Mouse (Mus musculus): Measurements from ENCODE around the gene Cenph.

Gene Cenph

DNA sequence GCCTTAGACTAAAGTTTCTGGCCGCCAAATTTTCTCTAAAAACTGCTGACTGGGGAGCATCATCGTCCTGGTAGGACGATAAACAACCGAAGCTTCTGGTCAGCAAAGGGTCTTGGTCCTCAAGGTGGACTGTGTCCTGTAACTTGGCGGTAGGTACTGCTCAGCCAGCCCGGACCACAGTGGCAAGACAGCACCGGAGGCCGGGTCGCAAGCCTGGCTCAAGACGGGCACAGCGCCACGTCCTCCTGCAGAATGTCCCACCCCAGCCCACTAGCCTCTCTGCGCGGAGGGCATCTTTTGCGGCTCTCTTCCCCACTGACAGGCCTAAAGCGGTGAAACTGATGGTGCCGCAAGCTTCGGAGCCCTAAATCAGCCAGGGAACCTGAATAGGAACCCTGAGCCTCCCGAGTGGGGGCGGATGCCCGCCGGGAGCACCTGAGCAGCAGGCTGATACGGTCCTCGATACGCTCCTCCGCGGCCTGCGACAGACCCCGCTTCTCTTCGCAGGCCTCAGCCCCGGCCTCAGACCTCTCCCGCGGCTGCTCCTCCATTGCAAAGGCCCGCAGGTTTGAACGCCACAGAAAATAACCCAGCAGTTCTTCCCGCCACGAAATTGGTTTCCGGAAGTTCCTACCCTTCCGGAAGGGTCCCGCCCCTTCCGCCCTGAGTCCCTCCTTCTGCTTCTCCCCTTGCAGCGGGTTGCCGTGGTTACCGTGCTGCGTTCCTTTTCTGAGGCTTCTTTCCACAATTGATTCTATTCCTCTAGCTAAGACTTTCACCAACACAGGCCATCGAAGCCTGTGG, at the start of gene Cenph:
Gene Cenph (minus strand): TSS at position 648 of the 804 bp plus-strand sequence.
- peak; percentile 98 for DNase-seq

DNA sequence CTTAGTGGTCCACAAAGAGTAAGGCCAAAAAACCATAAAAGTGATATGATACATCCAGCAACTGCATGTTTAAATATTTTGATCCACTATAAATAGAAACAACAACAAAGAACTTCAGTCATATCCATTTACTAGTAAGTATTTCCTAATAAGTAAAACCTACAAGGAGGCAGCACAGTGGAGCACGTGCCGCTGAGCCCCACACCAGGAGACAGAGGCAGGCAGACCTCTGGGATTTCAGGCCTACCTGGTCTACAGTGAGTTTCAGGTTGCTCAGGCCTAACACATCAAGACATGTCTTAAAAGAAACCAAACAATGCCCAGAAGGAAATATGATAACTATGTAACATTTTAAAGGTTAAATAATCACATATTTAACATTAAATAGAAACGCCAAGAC, 49.2 kb upstream of the Cenph start:
- peak; percentile 41 for DNase-seq

DNA sequence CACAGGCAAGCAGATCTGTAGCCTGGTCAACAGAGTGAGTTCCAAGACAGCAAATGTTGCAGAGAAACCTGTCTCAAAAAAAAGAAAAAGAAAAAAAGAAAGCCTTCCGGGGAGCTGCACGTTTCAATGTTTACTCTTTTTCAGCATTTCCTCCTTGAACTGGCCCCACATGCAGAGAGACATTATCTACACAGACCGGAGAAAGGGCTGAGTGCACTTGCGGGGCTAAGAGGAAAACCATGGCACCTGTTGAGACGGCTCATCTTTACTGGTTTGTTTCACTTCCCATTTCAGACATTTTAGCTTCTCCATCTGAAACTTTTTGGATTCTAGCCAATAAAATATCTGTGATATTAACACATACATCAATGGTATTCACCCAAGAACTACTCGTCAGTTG, 48.6 kb upstream of the Cenph start:
- DNase-seq: peak; percentile 81

DNA sequence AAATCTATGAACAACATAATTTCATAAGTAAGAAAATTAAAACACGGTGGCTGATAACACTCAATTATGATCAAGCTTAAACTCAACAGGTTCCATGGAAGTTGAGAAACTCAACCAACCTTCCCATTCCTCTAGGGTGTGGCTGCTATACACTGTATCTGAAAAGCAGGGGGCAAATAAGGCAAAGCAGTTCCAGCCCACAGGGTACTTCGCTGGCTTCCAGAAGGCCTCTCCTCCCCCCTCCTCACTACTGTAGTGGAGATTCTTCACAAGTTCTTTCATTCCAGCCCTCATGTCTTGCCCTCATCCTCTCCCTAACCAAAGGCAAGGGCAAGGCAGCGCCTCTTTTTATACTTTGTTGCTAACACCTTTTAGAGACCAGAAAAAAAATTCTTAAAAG, 48.2 kb upstream of the Cenph start:
- peak; percentile 53 for DNase-seq

DNA sequence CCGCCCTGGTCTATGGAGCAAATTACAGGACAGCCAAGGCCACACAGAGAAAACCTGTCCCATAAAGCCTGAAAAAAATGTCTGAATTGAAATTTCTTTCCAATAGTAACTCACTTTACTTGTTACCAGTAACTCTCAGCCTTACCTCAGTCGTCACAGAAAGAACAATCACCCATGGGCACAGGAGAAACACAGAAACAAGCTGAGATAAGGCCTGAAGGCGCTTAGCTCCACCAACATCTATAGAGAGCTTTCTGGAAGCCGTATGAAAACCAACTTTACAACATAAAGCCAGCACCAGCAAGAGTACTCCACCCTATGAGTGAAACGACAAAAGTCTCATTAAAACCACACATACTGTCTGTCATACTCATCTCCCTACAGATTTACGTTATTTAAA, 38.8 kb upstream of the Cenph start:
- DNase-seq: peak; percentile 61

DNA sequence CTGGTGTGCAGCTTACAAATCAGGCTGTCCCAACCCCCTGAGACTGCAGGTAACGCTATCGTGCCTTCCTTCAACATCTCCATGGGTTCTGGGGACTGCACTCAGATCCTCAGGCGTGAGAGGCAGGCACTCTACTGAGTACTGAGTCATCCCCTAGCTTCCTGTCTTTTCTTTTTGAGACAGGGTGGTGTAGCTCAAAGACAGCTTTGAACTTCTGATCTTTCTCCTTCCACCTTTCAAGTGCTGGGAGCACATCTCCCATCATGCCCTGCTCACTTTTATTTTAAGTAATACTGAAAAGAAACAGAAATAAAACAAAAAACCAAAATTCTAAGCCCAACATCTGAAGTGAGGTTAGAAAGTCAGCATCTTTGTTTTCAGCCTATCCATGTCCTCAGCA, 30.1 kb upstream of the Cenph start:
- DNase-seq: peak; percentile 6

DNA sequence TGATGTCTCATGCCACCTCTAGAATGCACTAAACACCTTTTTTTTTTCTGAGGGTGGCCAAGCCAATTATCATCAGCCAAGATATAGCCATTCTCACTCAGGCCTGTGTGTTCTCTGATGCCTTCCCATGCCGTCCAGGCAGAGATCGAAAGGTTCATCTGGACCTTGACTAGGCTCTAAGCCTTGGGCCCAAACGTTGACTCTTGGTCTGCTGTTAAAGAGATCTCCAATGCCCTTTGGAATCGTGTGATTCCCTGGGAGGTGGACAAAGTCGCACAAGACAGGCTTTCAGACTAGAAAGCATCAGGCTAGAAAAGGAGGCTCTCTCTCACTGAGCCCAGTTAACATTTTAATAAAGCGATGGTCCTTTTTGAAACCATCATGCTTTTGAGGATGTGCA, 21.5 kb upstream of the Cenph start:
- DNase-seq: peak; percentile 61

DNA sequence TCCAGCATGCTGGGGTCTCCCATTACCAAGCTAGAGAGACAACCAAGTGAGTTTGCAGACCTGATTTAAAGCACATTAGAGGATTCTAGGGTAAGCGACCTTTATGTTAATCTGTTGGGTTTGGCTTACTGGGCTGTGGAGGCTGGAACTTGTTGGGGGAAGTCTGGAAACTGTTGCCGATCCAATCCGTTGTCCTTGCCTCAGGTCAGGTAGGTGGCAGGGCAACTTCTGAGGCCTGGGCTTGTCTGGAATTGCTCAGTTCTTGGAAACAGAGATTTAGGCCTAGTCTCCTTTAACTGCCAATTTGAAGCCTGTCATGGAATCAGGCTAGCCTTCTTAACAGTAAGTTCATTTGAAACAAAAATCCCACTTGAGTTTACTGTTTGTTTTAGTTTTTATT, 13.4 kb upstream of the Cenph start:
- DNase-seq: peak; percentile 75

DNA sequence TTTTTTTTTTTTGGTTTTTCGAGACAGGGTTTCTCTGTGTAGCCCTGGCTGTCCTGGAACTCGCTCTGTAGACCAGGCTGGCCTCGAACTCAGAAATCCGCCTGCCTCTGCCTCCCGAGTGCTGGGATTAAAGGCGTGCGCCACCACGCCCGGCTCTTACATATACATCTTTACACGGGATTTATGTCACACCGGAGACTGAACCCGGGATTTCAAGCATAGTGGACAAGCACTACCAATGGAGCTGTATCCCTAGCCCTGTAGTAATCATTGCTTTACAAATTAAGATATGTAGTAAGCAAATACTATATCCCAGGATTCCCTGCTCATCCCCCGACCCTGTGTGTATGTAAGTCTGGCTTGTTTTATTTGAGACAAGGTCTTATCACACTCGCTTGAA, 12.4 kb upstream of the Cenph start:
- peak; percentile 61 for DNase-seq

DNA sequence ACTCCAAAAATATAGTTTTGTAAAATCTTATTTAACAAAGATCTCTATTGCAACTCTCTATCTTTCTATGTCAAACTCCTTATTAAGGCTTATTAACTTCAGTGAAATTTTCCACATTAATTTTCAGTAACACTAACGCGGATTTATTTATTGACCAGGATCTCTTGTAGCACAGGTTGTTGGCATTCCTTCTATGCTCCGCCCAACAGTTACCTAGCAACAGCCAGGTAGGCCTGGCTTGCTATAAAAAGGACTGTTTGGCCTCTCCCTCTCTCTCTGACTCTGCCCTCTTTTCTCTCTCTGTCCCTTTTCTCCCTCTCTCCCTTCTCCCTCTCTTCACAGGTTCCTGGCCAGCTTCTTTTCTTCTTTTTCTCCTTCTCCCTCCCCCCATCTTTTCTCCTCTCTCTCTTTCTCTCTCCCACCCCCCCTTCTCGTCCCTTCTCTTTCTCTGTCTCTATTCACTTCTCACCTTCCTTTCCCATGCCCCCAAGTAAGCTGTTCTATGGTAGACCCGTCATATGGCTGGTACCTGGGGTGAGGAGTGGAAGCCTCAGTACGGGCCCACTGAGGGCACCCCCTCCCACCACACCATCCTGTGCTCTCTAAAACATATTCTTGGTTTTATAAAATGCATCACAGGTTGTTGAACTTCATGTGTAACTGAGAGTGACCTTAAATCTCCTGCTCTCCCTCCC, 11.8 kb upstream of the Cenph start:
- peak; percentile 82 for DNase-seq

DNA sequence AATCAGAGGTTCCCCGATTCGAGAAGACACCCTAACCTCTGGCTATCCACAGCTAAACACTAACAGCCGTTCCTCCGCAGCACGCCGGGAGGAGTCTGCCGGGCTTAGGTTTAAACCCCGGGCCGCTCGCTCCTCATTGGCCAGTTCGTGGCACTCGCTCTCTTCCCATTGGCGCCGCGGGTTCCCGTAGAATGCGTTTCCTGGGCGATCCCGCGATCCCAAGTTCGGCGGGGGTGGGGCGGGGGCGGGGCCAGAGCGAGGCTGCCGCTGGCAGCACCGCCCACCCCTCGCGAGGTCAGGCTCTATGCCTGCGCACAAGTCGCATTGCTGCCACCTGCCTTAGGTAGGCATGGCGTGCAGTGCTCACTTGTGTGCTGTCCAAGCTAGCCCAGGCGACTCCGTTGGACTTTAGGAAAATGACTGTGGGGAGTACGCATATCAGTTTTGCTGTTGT, 10.7 kb upstream of the Cenph start, which contains the start of gene Ccnb1:
Gene Ccnb1 (minus strand): TSS at position 157 of the 454 bp plus-strand sequence.
- peak; percentile 99 for DNase-seq

DNA sequence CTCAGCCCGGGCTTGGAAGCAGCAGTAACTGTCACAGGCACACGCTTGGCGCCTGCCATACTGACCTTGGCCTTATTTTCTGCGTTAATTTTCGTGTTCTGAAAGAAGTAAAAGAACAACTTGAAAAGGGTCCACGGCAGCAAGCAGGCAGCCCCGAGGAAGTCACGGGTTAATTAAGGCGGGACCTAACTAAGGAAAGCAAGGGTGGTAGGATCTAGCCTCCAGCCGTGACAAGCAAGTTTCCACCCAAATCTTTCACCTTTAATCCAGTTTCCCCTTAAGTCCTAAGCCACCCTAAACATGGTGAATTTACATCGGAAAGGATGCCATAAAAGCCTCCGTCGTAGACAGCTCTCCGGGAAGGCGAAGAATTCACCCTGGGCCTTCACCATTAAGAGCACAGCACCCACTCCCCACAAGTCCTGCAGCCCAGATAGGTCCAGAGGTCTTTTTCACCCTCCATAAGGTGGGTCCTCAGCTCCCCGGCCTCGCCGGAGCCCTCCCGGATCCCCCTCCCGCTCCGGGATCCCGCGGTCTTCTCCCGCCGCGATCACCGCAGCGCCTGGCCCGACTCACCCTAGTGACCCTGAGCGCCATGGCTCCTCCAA, 10.2 kb upstream of the Cenph start:
- no peak for DNase-seq

DNA sequence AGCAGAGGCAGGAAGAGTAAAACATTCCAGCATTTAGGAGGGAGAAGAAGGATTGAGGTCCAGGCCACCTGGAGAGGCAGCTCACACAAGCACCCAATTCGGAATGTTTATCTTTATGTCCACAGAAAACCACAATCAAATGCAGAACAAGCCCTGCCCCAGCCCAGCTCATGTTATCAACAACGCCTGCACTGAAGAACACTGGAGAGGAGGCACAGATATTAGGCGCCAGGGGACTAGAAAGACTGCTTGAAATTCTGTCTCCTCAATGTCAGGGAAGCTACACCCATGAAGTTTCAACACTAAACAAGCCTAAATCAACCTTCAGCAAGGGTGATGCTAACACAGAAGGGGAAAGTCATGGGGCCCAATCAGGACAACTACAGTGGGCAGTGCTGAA, 1.8 kb upstream of the Cenph start:
- DNase-seq: no peak

DNA sequence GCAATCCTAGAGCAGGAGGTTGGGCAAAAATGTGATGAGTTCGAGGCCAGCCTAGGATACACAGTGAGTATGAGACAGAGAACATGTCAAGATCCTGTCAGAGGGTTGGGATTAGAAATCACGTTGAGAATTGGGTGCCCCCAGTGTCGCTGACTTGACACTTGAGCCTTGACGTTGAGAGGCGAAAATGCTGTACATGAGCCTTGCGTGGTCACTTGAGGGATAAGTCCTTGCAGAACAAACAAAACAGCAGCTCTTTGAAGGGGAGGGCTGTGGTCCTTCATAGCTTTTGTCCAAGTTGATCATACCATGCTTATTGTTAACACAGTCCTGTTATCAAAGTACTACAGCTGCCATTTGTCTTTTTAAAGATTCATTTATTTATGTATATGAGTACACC, 1.0 kb upstream of the Cenph start:
- DNase-seq: no peak

DNA sequence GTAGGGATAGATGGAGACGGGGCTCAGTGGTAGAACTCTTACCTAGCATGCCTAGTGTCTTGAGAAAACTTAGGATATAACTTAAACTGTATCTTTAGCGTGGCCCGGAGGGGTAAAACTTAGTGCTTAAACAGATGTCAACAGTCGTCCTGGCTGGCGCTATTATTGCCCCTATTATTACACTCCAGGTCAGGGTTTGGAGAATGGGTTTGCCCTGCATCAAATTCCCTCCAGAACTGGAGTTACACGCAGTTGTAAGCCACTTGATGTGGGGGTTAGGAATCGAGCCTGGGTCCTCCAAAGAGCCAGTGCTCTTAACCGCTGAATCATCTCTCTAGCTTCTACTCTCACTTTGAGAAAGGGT, 339 bp upstream of the Cenph start:
- no peak for DNase-seq

DNA sequence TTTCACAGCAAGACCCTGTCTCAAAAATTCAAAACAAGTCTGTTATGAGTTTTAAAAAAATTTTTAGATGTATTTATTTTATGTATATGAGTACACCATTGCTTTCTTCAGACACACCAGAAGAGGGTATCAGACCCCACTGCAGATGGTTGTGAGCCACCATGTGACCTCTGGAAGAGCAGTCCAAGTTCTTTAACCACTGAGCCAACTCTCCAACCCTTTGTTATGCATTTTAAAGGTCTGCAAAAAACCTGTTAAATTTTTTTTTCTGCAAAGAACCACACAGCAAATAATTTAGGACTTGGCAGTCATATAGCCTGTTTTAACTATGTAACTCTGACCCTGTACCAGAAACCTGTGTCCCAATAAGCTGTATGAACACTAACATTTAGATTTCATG, 995 bp downstream of the Cenph start:
- DNase-seq: no peak

DNA sequence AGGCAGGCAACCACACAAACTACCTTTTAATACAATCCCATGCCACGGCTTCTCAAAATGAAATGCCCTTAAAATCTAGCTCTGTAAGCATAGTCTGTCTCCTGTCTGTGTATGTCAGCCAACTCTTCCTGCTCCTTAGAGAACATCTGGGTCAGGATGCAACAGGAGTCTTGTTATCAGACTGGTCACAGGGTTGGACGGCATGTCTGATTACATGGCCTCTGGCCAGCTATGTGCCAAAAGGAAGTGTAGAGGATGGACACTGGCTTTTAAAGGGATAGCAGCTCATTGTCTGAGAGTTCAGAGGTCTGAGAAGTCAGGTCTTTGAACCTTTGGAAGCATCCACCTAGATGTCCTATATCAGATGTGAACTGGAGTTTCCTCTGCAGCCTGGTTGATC, 20.4 kb downstream of the Cenph start:
- DNase-seq: peak; percentile 93

DNA sequence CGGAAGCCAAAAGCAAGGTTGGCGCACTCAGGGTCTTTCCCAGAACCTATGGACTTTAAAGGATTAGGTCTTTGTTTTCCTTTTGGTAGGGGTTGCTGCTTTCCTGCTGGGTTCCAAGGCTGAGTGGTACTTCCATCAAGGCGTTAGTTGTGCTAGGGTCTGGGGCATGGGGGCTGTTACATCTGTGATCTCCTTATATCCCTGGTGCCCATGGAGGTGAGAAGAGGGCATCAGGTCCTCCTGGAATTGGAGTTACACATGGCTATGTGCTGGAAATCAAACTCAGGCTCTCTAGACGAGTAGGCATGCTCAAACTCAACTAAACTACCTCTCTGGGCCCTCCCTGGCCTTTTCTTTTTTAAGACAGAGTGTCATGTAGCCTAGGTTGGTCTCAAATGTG, 21.5 kb downstream of the Cenph start:
- peak; percentile 64 for DNase-seq

DNA sequence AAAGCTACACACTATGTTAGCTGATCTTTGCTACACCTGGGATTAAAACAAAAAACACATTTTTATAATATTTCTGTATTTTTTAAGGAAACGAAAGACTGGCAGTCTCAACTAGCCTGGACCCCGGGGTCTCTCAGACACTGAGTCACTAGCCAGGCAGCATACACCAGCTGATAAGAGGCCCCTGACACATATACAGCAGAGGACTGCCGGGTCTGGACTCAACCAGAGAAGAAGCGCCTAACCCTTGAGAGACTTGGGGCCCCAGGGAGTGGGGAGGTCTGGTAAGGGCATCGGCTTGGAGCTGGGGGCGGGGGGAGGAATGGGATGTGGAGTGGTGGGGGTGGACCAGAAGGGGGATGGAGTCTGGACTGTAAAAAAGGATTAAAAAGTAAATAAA, 22.7 kb downstream of the Cenph start:
- peak; percentile 72 for DNase-seq

DNA sequence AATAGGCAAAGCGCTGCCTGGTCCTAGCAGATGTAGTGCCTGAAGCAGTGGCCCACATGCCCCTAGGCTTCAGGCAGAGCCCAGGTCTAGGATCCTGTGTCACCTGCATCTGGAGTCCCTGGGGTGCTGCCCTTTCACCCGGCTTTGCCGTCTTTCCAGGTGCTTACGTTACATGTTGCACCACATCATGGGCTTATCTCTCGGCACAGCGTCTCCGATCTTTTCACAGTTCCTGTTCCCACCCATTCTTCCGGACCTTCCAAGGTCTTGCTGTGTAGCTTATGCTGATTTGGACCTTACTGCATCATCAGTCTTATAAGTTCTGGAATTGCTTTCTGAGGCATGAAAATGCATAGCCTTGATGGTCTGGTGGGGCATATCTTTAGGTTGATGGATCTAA, 23.2 kb downstream of the Cenph start:
- peak; percentile 55 for DNase-seq

DNA sequence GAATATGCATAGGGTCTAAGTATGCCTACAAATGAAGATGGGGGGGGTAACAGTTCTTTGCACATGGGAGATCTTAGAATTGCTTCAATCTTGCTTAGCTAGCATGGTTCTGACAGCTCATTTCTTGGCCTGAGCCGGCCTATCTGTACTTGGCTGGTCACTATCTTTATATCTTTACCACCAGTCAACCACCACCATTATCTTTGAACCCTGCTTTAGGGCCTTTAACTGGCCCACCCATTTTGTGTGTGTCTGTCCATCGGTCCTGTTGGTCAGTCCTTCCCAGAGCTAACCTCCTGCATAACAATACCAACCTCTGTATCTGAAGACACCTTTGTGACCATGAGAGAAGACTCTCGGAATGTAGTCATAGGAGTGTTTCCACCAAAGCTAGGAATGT, 24.3 kb downstream of the Cenph start:
- peak; percentile 17 for DNase-seq

DNA sequence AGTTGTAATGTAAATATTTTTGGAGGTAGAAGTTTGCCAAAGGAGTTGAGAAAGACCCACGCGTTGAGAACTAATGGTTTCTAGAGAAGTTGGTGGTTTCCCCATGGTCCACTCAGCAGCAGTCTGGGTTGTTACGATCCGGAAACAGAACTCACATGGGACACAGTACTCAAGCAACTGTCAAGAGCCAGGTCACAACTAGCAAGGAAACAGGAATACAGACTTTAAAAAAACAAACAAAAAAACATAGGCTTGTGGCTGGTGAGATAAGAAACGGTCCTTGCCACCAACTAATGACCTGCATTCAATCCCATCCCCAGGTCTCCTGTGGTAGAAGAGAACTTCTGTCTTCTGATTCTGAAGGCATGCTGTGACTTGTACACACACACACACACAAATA, 24.9 kb downstream of the Cenph start:
- DNase-seq: peak; percentile 40

DNA sequence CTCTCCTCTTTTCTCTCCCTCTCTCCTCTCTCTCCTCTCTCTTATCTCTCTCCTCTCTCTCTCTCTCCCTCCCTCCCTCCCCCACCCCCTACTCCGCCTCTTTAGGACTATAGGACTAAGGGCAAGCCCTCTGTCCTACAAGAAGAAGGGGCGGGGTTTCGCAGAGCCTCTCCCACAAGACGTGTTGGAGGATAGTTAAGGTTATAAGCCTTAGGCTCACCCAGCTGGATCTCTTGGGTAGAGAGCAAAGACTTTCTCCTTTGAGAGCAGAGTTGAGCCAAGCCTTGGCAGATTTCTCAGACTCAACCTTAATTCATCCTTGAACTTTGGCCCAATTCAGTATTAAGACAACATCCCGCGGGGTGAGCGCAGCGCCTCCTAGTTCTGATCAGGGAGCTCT, 27.1 kb downstream of the Cenph start:
- DNase-seq: peak; percentile 76

DNA sequence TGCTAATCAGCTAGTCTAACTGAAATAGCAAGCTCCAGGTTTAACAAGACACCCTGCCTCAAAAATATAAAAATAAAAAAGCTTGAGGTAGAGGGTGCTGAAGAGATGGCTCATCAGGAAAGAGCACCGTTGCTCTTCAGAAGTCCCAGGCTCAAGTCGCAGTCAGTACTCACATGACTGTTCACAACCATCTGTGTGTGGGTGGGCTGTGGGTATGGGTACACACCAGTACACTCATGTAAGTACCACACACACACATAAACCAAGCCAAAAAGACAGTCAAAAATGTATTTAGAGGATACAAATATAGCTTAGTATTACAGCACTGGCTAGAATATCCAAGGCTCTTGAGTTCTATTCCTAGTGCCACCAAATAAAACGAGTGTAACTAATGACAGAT, 29.6 kb downstream of the Cenph start:
- DNase-seq: peak; percentile 78
